Mouse (Mus musculus) c-Kit-positive CD71-positive TER-119-negative erythroid progenitor cells, embryonic 14.5 days (primary cell): ENCODE measurements around the gene Lama1.
A peak's percentile ranks its signal among the peaks of the same experiment; 100 is the strongest.
"Not testable (repeated sequence)": the region's sequence is repeated elsewhere in the genome, so short reads cannot be mapped to it uniquely, and the experiment has no call there.

Experiments used
- DNase-seq: peaks from one replicate; pipeline ENCODE4 v3.0.0-alpha.2; 2013; ENCODE audit warnings: low read depth

Lama1 gene

DNA sequence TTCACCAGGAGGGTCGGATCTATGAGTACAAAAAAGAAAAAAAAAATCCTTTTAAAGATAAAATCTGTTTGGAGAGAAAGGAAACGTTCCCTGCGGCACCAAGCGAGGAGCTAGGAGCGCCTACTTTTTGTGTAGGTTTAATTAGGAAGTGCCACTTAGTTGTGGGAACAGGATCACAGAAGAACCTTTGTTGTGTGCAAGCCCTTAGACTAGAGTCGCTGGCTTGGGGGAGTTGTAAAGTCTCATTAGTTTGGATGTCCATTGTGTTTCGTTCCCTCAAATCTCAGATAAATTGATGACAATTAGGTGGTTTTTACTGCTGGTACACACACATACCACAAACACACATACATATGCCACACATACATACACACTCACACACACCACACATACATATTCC, 25.0 kb downstream of the Lama1 start:
- DNase-seq: no peak

DNA sequence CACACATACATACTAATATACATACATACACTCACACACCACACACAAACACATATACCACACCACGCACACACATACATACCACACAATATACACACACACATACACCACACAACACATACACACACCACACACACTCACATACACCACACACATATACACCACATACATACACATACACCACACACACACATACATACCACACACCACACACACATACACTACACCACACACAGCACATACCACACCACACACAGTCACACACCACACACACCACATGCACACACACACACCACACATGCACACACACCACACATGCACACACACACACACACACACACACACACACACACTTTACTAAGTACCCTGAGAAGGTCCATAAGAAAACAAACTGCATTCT, 25.5 kb downstream of the Lama1 start:
- DNase-seq: no peak

DNA sequence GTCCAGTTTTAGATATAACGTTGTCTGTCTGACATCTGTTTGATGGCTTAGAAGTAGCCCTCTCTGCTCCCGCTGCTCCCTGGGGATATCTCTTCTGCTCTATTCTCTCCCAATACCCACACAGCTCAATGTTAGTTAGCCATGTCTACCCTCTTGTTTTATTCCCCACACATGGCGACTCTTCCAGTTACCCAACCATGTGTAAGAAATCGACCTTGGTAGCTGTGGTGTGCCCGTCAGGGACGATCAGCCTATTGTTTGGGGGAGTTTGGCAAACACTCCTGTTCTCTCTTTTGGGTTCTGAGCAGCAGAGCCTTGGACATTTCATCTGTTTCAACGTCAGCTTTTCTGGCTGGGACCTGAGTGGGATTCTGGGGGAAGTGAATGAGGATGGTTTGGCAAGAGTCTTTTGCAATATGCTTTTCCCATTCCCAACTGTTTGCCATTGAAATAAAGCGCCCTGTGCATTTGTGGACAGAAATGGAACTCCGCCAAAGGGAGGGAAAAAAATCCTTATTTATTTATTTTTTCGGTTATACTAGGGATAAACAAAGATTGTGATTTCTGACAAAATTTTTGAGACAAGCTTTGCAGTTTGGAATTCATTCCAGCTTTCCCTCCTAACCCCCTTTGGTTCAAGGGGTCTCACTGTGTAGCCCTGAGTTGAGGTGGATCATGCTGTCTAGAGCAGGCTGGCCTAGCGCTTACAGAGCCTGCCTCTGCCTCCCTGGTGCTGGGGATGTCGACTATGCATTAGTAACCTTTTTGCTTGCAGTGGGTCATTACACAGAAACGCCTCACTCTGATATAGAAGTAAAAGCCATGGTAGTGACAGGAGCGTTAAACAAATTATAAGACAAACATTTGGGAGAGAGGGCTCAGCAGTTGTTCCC, 26.4 kb downstream of the Lama1 start:
- no peak for DNase-seq

DNA sequence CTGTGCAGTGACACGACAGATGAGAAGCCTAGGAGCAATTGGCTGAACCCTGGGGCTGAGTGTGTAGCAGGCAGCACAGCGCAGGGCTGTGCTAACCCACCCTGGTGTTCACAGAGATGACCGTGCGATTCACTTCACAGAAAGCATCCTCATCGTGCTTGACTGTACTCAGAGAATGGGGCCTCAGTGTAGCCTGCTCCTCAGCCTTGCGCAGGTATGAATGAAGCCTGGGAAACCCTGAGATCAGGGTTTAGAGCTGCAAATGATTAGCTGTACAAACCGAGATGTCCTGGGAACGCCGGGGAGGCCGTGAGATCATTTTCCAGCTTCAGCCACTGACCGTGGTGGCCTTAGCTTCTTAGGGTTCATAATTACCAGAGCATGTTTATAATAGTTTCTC, 29.5 kb downstream of the Lama1 start:
- no peak for DNase-seq

DNA sequence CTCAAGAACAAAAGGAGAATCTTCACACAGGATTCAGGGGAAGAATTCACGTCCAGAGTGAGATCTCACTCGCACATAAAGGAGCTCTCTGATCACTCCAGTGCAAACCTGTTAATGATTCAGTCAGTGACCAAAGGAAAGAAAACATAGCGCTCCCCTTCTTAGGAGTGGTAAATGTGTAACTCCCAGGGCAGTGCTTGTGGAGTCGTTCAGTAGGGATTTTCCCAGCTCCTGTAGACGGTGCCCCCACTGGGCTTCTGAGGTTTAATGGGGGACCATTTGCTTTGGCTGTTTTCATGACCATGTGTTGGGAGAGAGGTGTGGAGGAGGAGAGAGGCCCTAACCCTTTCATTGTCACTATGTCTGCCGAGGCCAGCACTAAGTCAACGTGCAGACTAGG, 31.7 kb downstream of the Lama1 start:
- no peak for DNase-seq

DNA sequence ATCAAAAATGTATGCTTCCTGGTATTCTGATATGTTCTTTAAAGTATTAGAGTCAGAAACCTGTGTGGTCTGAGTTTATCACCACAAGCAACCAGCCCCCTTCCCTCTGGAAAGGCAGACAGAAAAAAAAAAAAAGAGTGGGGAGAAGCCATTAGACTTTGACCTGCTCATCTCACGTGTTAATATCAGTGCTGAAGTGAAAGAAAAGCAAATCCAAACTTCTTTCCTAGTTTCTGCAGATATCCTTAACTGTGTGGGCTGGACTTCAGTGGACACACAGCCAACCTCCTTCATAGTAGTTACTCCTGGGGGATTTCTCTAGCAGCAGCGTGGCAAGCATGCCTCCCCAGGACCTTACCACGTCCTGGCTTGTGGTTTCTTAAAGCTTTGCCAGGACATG, 34.0 kb downstream of the Lama1 start:
- no peak for DNase-seq

DNA sequence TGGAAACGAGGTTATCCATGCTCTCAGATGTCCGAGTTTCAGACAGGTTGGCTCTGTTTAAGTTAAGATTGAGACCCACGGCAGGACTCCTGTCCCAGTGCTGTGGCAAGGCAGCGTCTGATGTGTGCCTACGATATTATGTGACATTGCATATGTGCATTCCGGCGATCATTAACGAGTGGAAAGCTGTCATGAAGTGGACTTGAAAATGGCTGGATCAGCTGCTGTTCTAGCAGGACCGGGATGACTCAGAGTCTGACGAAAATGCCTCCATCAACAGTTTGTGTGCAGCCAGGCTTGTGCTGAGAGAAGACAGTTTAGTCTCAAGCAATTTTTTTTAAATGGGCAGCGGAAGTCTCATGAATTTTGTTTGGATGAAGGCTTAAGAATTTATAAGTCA, 34.9 kb downstream of the Lama1 start:
- DNase-seq: no peak

DNA sequence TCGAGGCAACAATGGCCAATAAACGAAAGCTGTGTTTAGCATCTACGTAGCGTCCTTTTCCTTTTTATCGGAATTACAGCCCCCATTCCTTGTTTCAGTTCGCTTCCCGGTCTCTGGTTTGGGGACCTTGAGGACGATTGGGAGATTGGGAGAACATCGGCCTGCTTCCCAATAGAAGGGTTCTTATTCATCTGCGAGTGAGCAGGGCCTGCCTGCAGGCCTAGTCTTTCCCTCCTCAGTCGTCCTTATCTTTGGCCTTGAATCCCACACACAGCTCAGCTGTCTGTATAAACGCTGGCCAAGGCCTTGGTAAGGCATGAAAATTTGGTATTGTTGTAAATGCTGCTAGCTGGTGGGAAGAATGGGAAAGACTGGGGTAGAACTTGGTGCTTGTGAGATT, 36.5 kb downstream of the Lama1 start:
- no peak for DNase-seq

DNA sequence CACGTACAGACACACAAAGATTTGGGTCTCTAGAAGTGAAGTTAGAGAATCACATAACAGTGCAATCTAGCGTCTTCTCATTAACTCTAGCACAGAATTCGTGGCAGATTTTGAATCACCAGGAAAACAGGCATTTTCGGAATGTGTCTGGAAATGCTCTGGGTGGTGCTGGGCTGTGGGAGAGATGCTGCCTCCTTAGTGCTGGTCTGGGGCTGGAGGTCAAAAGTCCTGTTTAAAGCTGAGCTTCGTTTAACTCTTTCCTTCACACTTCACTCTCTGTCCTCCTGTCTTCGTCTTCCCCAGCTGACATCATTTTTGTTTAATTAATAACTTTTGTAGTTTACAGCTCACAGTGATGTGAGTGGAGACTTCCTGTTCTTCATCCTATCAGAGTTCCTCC, 38.7 kb downstream of the Lama1 start:
- DNase-seq: no peak

DNA sequence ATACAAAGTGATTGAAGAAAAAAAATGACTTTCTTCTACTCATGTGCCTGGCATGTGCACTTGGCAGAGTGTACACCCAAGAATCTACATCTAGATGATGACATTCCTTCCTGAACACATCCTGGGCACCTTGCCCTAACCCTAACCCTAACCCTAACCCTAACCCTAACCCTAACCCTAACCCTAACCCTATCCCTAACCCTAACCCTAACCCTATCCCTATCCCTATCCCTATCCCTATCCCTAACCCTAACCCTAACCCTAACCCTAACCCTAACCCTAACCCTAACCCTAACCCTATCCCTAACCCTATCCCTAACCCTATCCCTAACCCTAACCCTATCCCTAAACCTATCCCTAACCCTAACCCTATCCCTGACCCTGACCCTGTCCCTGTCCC, 44.2 kb downstream of the Lama1 start:
- DNase-seq: not testable (repeated sequence)

DNA sequence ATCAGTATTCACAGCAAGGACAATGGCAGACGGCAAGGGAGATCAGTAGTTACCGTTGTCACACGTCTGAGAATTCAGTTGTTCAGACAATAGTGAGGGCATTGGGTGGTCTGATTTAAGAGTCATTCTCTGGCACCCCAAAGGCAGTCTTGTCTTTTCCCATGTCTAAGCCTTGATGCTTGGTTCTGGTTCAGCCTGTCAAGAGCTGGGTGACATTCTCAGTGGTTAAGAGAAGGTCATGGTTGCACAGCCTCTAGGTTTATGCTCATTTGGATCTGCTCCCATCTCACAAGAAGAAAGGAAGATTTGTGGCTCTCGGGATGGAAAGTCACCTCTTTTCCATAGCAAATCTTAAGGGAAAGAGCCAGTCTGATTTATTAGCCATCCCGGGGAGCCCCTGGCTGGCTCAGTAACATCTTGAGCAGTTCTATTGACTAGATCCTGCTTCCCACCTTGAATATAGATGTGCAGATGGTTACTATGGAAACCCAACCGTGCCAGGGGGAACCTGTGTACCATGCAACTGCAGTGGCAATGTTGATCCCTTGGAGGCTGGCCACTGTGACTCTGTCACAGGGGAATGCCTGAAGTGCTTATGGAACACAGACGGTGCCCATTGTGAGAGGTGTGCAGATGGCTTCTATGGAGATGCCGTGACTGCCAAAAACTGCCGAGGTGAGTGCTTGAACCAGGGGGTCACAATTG, 67.3 kb downstream of the Lama1 start:
- DNase-seq: no peak

DNA sequence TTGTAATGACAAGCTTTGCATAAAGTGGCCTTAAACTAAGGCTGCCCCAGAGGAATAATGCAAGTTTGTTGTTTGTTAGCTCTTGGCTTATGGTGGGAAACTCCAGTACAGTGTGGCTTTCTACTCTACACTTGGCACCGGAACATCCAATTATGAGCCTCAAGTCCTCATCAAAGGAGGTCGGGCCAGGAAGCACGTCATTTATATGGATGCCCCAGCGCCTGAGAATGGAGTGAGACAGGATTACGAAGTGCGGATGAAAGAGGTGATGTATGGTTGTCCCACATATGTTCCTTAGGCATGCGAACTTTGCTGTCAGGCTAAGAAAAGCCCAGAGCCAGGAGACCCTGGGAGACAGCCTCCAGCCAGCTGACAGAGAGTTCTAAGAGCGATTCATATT, 76.5 kb downstream of the Lama1 start:
- DNase-seq: no peak

DNA sequence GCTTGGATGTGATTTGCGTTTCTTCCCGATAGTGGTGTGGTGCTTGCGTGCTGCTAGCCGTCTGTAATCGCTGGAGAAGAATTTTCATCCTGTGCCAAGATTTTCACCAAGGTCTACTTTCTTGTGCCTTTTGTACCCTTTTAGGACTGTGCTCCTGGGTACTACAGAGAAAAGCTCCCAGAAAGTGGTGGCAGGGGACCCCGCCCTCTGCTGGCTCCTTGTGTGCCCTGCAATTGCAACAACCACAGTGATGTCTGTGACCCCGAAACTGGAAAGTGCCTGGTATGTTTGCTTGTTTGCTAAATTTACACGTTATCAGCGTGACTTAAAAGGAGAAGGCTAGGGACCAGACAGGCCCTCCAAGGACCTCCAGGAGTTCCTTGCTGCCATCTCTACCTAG, 79.7 kb downstream of the Lama1 start:
- no peak for DNase-seq

DNA sequence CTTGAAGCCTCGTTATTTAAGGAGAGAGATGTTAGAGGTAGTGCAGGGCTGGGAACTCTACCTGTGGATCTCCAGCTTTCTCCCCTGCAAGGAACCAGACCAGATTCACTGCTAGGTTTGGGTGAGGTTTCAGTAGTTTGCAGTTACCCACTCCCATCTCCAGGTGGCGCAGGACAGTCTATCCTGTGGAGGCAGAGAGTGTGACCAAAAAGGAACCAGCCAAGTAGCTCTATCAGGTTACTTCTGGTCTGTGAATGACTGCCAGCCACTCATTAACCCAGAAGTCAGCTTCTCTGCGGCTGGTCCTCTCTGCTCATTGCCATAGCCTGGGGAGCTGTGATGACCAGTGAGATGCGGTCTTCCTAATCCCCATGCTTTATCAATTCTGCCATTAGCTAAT, 82.8 kb downstream of the Lama1 start:
- DNase-seq: no peak

DNA sequence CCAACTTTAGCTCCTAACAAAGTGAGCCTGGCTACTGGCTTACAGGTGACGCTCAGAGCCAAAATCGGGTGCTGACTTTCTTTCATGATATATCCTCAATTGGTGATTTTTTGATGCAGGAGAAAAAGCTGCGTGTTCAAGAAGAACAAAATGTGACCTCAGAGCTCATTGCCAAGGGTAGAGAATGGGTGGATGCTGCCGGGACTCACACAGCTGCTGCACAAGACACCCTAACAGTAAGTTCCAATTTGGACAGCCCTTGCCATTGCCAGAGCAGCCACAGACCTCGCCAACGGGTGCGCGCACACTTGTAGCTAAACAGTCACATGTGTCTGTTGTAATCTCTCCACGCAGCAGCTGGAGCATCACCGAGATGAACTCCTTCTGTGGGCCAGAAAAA, 94.0 kb downstream of the Lama1 start:
- DNase-seq: no peak

DNA sequence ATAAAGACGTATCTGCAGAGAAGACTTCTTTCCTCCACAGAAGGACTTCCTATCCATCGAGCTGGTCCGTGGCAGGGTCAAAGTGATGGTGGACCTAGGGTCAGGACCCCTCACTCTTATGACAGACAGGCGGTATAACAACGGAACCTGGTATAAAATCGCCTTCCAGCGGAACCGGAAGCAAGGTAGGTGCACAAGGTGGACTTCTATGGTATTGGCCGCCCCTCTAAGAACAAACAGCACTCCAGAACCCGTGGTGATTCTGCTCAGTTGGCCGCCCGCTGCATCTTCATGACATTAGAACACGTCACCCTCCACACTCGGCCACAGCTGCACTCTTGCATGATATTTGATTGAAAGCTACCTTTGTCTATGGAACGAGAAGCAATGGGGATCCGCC, 112.1 kb downstream of the Lama1 start:
- no peak for DNase-seq

DNA sequence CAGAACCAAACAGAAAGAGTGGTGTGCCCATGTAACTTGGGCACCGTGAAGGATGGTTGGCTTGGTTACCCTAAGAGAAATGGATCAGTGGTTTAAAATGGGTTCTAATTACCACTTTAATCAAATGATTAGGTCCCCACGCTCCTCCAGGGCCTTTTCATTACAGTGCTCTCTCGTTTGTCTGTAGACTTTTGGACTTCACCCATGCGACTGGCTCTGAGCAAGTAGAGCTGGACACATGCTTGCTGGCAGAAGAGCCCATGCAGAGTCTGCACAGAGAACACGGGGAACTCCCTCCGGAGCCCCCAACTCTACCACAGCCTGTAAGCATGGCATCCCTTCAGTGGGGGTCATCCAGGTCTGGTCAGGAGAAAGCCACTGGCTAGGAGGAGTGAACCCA, 116.6 kb downstream of the Lama1 start:
- no peak for DNase-seq

DNA sequence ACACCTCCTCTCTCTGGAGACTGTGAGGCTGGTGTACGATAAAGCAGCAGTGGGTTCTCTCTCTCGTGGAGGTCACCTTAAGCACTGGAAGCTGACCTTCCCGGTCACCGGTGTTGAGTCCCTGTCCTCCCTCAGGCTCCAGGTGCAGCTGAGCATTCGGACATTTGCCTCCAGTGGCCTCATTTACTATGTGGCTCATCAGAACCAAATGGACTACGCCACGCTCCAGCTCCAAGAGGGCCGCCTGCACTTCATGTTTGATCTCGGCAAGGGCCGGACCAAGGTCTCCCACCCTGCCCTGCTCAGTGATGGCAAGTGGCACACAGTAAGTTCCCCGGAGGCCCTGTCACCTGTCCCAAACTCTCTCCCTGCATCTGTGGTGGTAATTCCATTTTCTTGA, 118.7 kb downstream of the Lama1 start:
- no peak for DNase-seq

DNA sequence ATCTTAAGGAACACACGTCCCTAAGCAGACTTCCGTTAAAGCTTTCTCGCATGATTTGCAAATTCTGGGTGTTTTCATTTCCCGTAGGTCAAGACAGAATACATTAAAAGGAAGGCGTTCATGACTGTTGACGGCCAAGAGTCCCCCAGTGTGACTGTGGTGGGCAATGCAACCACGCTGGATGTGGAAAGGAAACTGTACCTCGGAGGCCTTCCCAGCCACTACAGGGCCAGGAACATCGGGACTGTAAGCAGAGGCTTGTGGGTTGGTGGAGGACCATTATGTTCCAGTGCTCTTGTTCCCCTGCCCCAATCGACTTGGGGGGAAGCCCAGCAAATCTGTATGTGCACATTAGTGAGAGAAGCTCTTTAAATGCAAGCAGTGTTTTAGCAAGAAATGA, 119.9 kb downstream of the Lama1 start:
- DNase-seq: no peak

DNA sequence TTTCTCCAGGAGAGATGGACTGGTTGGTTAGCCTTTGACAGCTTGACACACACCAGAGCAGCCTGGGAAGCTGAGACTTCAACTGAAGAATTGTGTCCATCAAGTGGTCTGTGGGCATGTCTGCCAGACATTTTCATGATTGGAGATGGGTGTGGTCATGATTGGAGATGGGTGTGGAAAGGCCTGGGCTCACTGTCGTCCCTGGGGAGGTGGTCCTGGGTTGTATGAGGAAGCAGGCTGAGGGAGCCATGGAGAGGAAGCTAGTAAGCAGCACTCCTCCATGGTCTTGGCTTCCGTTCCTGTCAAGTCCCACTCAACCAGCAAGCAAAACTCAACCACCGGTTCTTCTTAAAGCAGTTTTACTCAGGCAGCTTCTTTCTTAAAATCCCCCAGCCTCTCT, 130.4 kb downstream of the Lama1 start:
- DNase-seq: no peak

DNA sequence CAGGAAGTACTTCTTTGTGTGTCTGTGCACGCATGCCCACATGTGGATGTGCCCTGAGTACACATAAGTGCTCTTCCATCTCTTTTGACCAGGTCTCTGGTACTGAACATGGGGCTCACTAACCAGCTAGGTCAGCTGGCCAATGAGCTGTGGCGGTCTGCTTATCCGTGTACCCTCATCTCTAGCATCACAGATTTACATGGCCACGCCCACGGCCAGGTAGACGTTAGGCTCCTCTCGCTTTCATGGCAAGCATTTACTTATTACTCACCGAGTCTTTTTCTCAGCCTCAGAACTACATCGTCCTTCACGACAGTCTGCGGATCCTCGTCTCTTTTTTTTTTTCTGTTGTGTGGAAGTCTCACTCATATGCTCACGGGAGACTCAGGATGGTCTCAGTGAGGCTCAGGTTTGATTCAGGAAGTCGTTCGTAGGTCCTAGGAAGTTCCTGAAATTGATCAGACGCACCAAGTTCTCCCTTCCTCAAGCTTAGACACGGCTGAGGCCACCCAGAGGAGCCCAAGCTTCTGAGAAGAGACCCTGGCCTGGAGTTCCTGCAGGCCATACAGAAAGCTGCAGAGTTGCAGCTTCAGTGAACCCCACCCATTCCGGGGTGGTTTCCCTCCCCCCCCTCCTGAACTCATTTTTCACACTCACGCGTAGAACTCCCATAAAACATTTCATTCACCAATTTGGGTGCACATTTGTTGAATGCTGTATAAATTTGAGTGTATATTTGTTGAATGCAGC, 139.3 kb downstream of the Lama1 start:
- no peak for DNase-seq

DNA sequence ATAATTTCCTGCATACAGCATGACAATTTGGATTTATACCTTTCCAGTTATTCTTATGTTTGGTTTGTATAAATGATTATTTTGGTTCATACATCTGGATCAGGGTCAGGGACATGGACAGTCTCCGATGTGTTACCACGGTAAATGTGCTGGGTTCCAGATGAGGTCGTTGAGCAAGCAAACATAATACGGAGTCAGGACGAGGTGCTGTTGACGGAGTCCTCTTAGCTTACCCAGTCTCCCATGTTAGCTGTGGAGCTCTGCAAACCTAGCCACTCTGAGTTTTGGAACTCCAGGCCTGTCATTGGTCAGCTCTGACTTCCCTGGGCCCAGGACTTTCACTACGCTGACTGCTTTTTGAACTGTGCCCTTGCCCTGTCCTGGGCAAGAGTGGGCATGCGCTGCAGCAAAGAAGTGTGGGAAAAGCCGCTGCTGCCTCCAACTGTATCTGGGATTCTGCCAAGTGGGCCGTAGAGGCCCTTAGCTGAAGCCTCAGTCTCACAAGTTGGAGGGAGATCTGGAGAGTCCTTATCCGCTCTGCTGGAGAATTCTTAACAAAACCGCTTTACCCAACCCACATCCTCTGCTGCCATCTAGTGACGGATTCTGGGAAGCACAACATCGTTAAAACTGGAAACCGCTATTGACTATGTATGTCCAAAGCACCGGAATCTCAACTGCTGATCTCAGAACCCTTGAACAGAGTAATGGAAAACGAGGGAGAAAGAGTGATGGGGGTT, 140.5 kb downstream of the Lama1 start:
- peak; percentile 41 for DNase-seq
